Mouse (Mus musculus): ENCODE data around the gene Vwc2l. TPM values are rescaled to one million over a fixed set of nuclear protein-coding genes. Genes with fewer than 3 reads are reported as not detected.

Vwc2l gene
- polyA plus RNA-seq, 1 experiment from 2014 or later: 3.5 TPM

- no peak overlapping the region for H3K4me3 ChIP-seq
- 76% methylated on average over 2 of the region's 2 CpGs for WGBS
- no peak overlapping the region for H3K4me2 ChIP-seq (replicated peaks)
- no peak overlapping the region for H3K9ac ChIP-seq
- no peaks in the 10 kb centered on the region for H3K4me1 ChIP-seq
- H3K36me3 ChIP-seq: no peaks in the 10 kb centered on the region
- no peak overlapping the region for H3K27ac ChIP-seq
- H3K27me3 ChIP-seq: no peaks in the 10 kb centered on the region
- no peak for ATAC-seq (ENCODE audit: low FRiP score)
- H3K9me3 ChIP-seq (replicated peaks): no peaks in the 10 kb centered on the region
Observed at GRCm38 (mm10) chr1:70918173-70919036, 192.9 kb downstream of the Vwc2l start.

GRCm38 (mm10) chr1:70933016-70933415 is 207.5 kb downstream of the Vwc2l start:
- Histone ChIP-seq H3K4me3 (no peak overlapping the region), H3K27me3 (no peaks in the 10 kb centered on the region), H3K36me3 (no peaks in the 10 kb centered on the region), H3K4me2 (replicated peaks) (no peak overlapping the region), H3K9ac (no peak overlapping the region), H3K9me3 (replicated peaks) (no peaks in the 10 kb centered on the region), H3K4me1 (no peaks in the 10 kb centered on the region), H3K27ac (no peak overlapping the region)
- ATAC-seq (ENCODE audit: low FRiP score): no peak
- 93% methylated on average over 4 of the region's 4 CpGs for WGBS
